Mouse (Mus musculus): ENCODE results near the gene Rsad1.

Rsad1 gene

GRCm38 (mm10) chr11:94548888-94549690 is at the start of gene Rsad1:
Gene Rsad1 (minus strand): TSS chr11:94549255.
- DNase-seq (ENCODE audit: low read depth, low spot score), result peak; percentile 91

GRCm38 (mm10) chr11:94598437-94599120 is 49.5 kb upstream of the Rsad1 start:
- DNase-seq (ENCODE audit: low read depth, low spot score), result no peak

GRCm38 (mm10) chr11:94597319-94597718 is 48.3 kb upstream of the Rsad1 start:
- DNase-seq (ENCODE audit: low read depth, low spot score), result no peak

- DNase-seq (ENCODE audit: low read depth, low spot score), result peak; percentile 57
Measured at GRCm38 (mm10) chr11:94596311-94596852, 47.3 kb upstream of the Rsad1 start.

- no peak for DNase-seq (ENCODE audit: low read depth, low spot score)
Measured at GRCm38 (mm10) chr11:94587511-94587910, 38.5 kb upstream of the Rsad1 start.

- no peak for DNase-seq (ENCODE audit: low read depth, low spot score)
Measured at GRCm38 (mm10) chr11:94585091-94585490, 36.0 kb upstream of the Rsad1 start.

GRCm38 (mm10) chr11:94580111-94580740 is 31.2 kb upstream of the Rsad1 start:
- DNase-seq (ENCODE audit: low read depth, low spot score), result no peak

- DNase-seq (ENCODE audit: low read depth, low spot score), result no peak
Measured at GRCm38 (mm10) chr11:94576361-94576760, 27.3 kb upstream of the Rsad1 start.

- DNase-seq (ENCODE audit: low read depth, low spot score), result no peak
Measured at GRCm38 (mm10) chr11:94575036-94575435, 26.0 kb upstream of the Rsad1 start.

GRCm38 (mm10) chr11:94574560-94574959 is 25.5 kb upstream of the Rsad1 start:
- no peak for DNase-seq (ENCODE audit: low read depth, low spot score)

- DNase-seq (ENCODE audit: low read depth, low spot score), result no peak
Measured at GRCm38 (mm10) chr11:94571850-94572249, 22.8 kb upstream of the Rsad1 start.

GRCm38 (mm10) chr11:94570612-94571011 is 21.6 kb upstream of the Rsad1 start:
- no peak for DNase-seq (ENCODE audit: low read depth, low spot score)

GRCm38 (mm10) chr11:94567326-94567725 is 18.3 kb upstream of the Rsad1 start:
- DNase-seq (ENCODE audit: low read depth, low spot score), result no peak

- DNase-seq (ENCODE audit: low read depth, low spot score), result no peak
Measured at GRCm38 (mm10) chr11:94566534-94566933, 17.5 kb upstream of the Rsad1 start.

- peak; percentile 34 for DNase-seq (ENCODE audit: low read depth, low spot score)
Measured at GRCm38 (mm10) chr11:94565151-94565479, 16.1 kb upstream of the Rsad1 start.

- peak; percentile 38 for DNase-seq (ENCODE audit: low read depth, low spot score)
Measured at GRCm38 (mm10) chr11:94564437-94565150, 15.5 kb upstream of the Rsad1 start, which contains the start of gene Chad. Gene Chad (plus strand): TSS chr11:94565047.

- no peak for DNase-seq (ENCODE audit: low read depth, low spot score)
Measured at GRCm38 (mm10) chr11:94563821-94564220, 14.8 kb upstream of the Rsad1 start.

- peak; percentile 31 for DNase-seq (ENCODE audit: low read depth, low spot score)
Measured at GRCm38 (mm10) chr11:94563383-94563782, 14.3 kb upstream of the Rsad1 start.

- no peak for DNase-seq (ENCODE audit: low read depth, low spot score)
Measured at GRCm38 (mm10) chr11:94558226-94558625, 9.2 kb upstream of the Rsad1 start.

- no peak for DNase-seq (ENCODE audit: low read depth, low spot score)
Measured at GRCm38 (mm10) chr11:94550442-94550744, 1.3 kb upstream of the Rsad1 start.

- no peak for DNase-seq (ENCODE audit: low read depth, low spot score)
Measured at GRCm38 (mm10) chr11:94549691-94550441, 811 bp upstream of the Rsad1 start.
